Mouse (Mus musculus) olfactory bulb, adult 2 months (tissue): ENCODE data around the gene Syt1. TPM values are rescaled to one million over a fixed set of nuclear protein-coding genes. Genes with fewer than 3 reads are reported as not detected.

ENCODE experiments used
- H3K27ac ChIP-seq: fragments of 200-500 bp; 2 replicates; pipeline ENCODE4 v1.5.1; 2012; ENCODE audit warnings: low read depth, low read length; ENCODE audit not compliant: insufficient read depth
- H3K4me1 ChIP-seq: fragments of 200-500 bp; 2 replicates; pipeline ENCODE4 v1.6.1; 2012; ENCODE audit warnings: low read length; ENCODE audit not compliant: control insufficient read depth, insufficient read depth
- H3K4me3 ChIP-seq: fragments of 200-500 bp; 2 replicates; pipeline ENCODE4 v1.5.1; 2012; ENCODE audit warnings: mild to moderate bottlenecking, low read depth, low read length, moderate library complexity; ENCODE audit not compliant: insufficient read depth
- CTCF ChIP-seq: fragments of 200-500 bp; IDR thresholded peaks from 2 replicates; pipeline ENCODE4 v1.5.1; 2012; ENCODE audit warnings: low read depth, mild to moderate bottlenecking, low read length, moderate library complexity; ENCODE audit not compliant: insufficient read depth
- POLR2A ChIP-seq: fragments of 200-500 bp; IDR thresholded peaks from 2 replicates; pipeline ENCODE4 v1.6.1; 2012; ENCODE audit warnings: mild to moderate bottlenecking, low read depth, low read length, moderate library complexity; ENCODE audit not compliant: insufficient read depth
- WGBS: fragments of 180-500 bp; shearing (Covaris S2); methylation state at CpG from one replicate; pipeline ENCODE4 v1.1.7; 2018; 5-methylcytosine and 5-hydroxymethylcytosine counted together
- polyA plus RNA-seq: library from polyadenylated mRNA; stranded (reverse); fragments of >200 nt; gene quantifications from 2 replicates; pipeline ENCODE4 v1.2.4, GENCODE M21; 2012; ENCODE audit warnings: low replicate concordance; ENCODE audit not compliant: missing spikeins, insufficient read depth, insufficient read length

The Syt1 gene
- polyA plus RNA-seq, 1 experiment: 384 TPM

- TF ChIP-seq CTCF (no peak), POLR2A (no peak)
- H3K4me1 ChIP-seq: no peaks in the 10 kb centered on the region
- H3K4me3 ChIP-seq: no peak overlapping the region
- no peak overlapping the region for H3K27ac ChIP-seq
- 87% methylated on average over 2 of the region's 2 CpGs for WGBS
These were observed 23.5 kb downstream of the Syt1 start for GRCm38 (mm10) chr10:108987250-108987649.

GRCm38 (mm10) chr10:108979660-108980059 is 31.1 kb downstream of the Syt1 start:
- WGBS: 12% methylated on average over 6 of the region's 6 CpGs
- TF ChIP-seq POLR2A (no peak), CTCF (no peak)
- H3K4me3 ChIP-seq: no peak overlapping the region
- no peak overlapping the region for H3K27ac ChIP-seq
- H3K4me1 ChIP-seq: peaks cover 2% of the 10 kb centered on the region; the same call in 1 of the 2 replicates

- Histone ChIP-seq H3K4me1 (peaks cover 2% of the 10 kb centered on the region; the same call in 1 of the 2 replicates), H3K27ac (no peak overlapping the region), H3K4me3 (no peak overlapping the region)
- 64% methylated on average over 5 of the region's 5 CpGs for WGBS
- no peak for TF ChIP-seq POLR2A
- no peak for TF ChIP-seq CTCF
These were observed 55.8 kb downstream of the Syt1 start for GRCm38 (mm10) chr10:108954952-108955351.

DNA sequence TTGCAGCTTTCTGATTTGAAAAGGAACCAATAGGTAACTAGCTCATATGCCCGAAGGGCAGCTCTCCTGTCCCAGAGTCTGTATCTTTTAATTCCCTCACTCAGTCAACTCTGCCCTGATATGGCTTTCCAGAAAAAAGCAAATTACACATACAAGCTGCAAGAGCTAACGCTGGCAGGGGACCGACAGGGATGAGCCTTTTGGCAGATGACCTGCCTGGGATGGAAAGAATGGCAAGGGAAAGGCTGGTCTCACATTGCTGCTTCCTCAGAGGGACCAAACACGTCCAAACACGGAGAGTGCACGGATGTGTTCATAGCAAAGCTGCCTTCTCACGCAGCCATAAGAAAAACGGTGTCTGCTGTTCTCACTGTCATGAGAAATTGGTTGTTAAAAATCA is 58.6 kb downstream of the Syt1 start:
- Histone ChIP-seq H3K4me3 (no peak overlapping the region), H3K27ac (no peak overlapping the region), H3K4me1 (peaks cover 2% of the 10 kb centered on the region; the same call in 1 of the 2 replicates)
- WGBS: 79% methylated on average over 8 of the region's 8 CpGs
- no peak for TF ChIP-seq POLR2A
- TF ChIP-seq CTCF: no peak

DNA sequence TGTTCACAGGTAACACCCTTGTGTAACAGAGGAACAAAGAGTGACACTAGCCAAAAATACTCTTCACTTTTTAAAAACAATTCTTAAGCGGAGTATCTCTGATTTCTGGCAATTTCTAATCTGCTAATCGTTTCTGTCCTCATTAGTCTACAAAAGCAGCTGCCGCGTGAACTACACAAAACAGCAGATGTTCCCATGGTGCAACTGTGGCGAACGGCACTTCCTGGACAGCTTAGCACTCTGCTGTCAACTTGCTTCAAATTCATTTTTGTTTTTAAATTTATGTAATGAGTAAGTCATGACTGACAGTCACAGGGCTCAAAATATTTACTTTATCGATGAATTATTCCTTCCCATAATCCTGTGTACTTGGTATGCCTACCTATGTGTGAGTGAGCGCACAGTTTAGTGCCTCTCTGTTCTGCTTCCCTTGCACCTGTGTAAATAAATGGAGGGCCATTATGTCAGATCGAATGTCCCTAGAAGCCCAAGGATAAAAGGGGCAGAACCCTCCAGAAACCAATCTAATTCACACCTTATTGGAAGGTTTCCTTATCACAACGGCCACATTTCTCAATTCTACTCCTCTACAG is 73.8 kb downstream of the Syt1 start:
- Histone ChIP-seq H3K4me3 (no peak overlapping the region), H3K4me1 (no peaks in the 10 kb centered on the region), H3K27ac (no peak overlapping the region)
- 66% methylated on average over 10 of the region's 10 CpGs for WGBS
- no peak for TF ChIP-seq POLR2A
- TF ChIP-seq CTCF: no peak

- H3K27ac ChIP-seq: peak overlapping the region; percentile 79
- peaks cover 5% of the 10 kb centered on the region for H3K4me1 ChIP-seq
- WGBS: 51% methylated on average over 3 of the region's 3 CpGs
- no peak for TF ChIP-seq CTCF
- no peak for TF ChIP-seq POLR2A
- H3K4me3 ChIP-seq: no peak overlapping the region
These were observed 80.5 kb downstream of the Syt1 start for GRCm38 (mm10) chr10:108930299-108930698.

- 30% methylated on average over 6 of the region's 6 CpGs for WGBS
- H3K4me1 ChIP-seq: peaks cover 5% of the 10 kb centered on the region
- no peak overlapping the region for H3K27ac ChIP-seq
- no peak overlapping the region for H3K4me3 ChIP-seq
- no peak for TF ChIP-seq POLR2A
- TF ChIP-seq CTCF: no peak
These were observed 81.1 kb downstream of the Syt1 start for GRCm38 (mm10) chr10:108929676-108930075.

- H3K4me3 ChIP-seq: no peak overlapping the region
- WGBS: 72% methylated on average over 1 of the region's 1 CpGs
- TF ChIP-seq CTCF (no peak), POLR2A (no peak)
- H3K27ac ChIP-seq: no peak overlapping the region
- H3K4me1 ChIP-seq: peaks cover 5% of the 10 kb centered on the region; the same call in 1 of the 2 replicates
These were observed 105.5 kb downstream of the Syt1 start for GRCm38 (mm10) chr10:108905264-108905663.

DNA sequence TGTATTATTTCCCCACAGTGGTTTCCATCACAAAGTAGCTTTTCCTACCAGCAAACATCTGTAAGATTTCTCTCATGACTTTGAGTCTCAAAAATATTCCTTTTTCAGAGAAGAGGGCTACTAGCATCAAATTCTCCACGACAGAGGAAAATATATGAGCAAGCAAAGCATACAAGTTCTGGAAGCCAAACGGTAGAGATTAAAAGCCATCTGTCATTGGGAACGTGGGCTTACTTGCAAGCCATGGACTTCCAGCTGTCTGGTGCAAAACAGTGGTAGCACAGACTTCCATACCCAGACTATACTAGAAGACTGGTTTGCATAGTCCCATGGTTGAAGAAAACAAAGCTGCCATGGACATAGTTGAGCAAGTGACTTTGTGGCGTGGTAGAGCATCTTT is 106.4 kb downstream of the Syt1 start:
- Histone ChIP-seq H3K4me1 (peaks cover 5% of the 10 kb centered on the region; the same call in 1 of the 2 replicates), H3K27ac (no peak overlapping the region), H3K4me3 (no peak overlapping the region)
- WGBS: 83% methylated on average over 4 of the region's 4 CpGs
- TF ChIP-seq POLR2A (no peak), CTCF (no peak)

- TF ChIP-seq POLR2A (no peak), CTCF (no peak)
- Histone ChIP-seq H3K4me1 (no peaks in the 10 kb centered on the region), H3K27ac (no peak overlapping the region), H3K4me3 (no peak overlapping the region)
- 90% methylated on average over 5 of the region's 5 CpGs for WGBS
These were observed 114.3 kb downstream of the Syt1 start for GRCm38 (mm10) chr10:108896529-108896928.
